Mouse (Mus musculus): ENCODE results near the gene Ttc7b. TPM values are rescaled to one million over a fixed set of nuclear protein-coding genes. Genes with fewer than 3 reads are reported as not detected.

The Ttc7b gene
- total RNA-seq, 2 experiments from 2014 or later: 76.2 to 88.0 TPM

- DNase-seq: no peak
- intact Hi-C loops (cut with DNase I): no loop called here
Observed at GRCm38 (mm10) chr12:100492676-100493075, 27.9 kb downstream of the Ttc7b start.

GRCm38 (mm10) chr12:100491967-100492611 is 28.5 kb downstream of the Ttc7b start:
- no peak for DNase-seq
- intact Hi-C loops (cut with DNase I): no loop called here

GRCm38 (mm10) chr12:100489799-100490198 is 30.8 kb downstream of the Ttc7b start:
- DNase-seq: no peak
- intact Hi-C loops (cut with DNase I): no loop called here

GRCm38 (mm10) chr12:100488368-100488767 is 32.3 kb downstream of the Ttc7b start:
- intact Hi-C loops (cut with DNase I): no loop called here
- no peak for DNase-seq

- intact Hi-C loops (cut with DNase I): no loop called here
- no peak for DNase-seq
Observed at GRCm38 (mm10) chr12:100486232-100486631, 34.4 kb downstream of the Ttc7b start.

- intact Hi-C loops (cut with DNase I): no loop called here
- no peak for DNase-seq
Observed at GRCm38 (mm10) chr12:100483054-100483453, 37.6 kb downstream of the Ttc7b start.

- DNase-seq: no peak
- intact Hi-C loops (cut with DNase I): no loop called here
Observed at GRCm38 (mm10) chr12:100482255-100482654, 38.4 kb downstream of the Ttc7b start.

GRCm38 (mm10) chr12:100481443-100482026 is 39.1 kb downstream of the Ttc7b start:
- DNase-seq: no peak
- intact Hi-C loops (cut with DNase I): loop anchor here (2.0 kb wide), 1 partner anchor 279 kb away; no protein-coding TSS in a partner anchor

GRCm38 (mm10) chr12:100480642-100481442 is 39.8 kb downstream of the Ttc7b start:
- DNase-seq: peak in 1 of 2 experiments; percentile 23
- intact Hi-C loops (cut with DNase I): loop anchor here (2.0 kb wide), 1 partner anchor 278 kb away; no protein-coding TSS in a partner anchor

GRCm38 (mm10) chr12:100479892-100480621 is 40.6 kb downstream of the Ttc7b start:
- intact Hi-C loops (cut with DNase I): loop anchor here (2.0 kb wide), 1 partner anchor 277 kb away; no protein-coding TSS in a partner anchor
- DNase-seq: peak; percentile 61 to 70

GRCm38 (mm10) chr12:100479270-100479869 is 41.3 kb downstream of the Ttc7b start:
- intact Hi-C loops (cut with DNase I): no loop called here

GRCm38 (mm10) chr12:100478615-100479014 is 42.0 kb downstream of the Ttc7b start:
- DNase-seq: no peak
- intact Hi-C loops (cut with DNase I): no loop called here

More at GRCm38 (mm10) chr12:100479270-100479869, 41.3 kb downstream of the Ttc7b start:
- DNase-seq: no peak

GRCm38 (mm10) chr12:100478151-100478550 is 42.5 kb downstream of the Ttc7b start:
- DNase-seq: no peak
- intact Hi-C loops (cut with DNase I): no loop called here

GRCm38 (mm10) chr12:100477474-100477873 is 43.2 kb downstream of the Ttc7b start:
- intact Hi-C loops (cut with DNase I): no loop called here
- no peak for DNase-seq

GRCm38 (mm10) chr12:100476351-100476750 is 44.3 kb downstream of the Ttc7b start:
- DNase-seq: no peak
- intact Hi-C loops (cut with DNase I): no loop called here

GRCm38 (mm10) chr12:100475489-100475888 is 45.1 kb downstream of the Ttc7b start:
- DNase-seq: no peak
- intact Hi-C loops (cut with DNase I): no loop called here

GRCm38 (mm10) chr12:100474661-100475321 is 45.8 kb downstream of the Ttc7b start:
- DNase-seq: no peak

GRCm38 (mm10) chr12:100470295-100470694 is 50.3 kb downstream of the Ttc7b start:
- DNase-seq: no peak
- intact Hi-C loops (cut with DNase I): loop anchor here (5.0 kb wide), 1 partner anchor 33 kb away; no protein-coding TSS in a partner anchor

More at GRCm38 (mm10) chr12:100474661-100475321, 45.8 kb downstream of the Ttc7b start:
- intact Hi-C loops (cut with DNase I): loop anchor here (5.0 kb wide), 1 partner anchor 37 kb away; no protein-coding TSS in a partner anchor

- DNase-seq: no peak
- intact Hi-C loops (cut with DNase I): loop anchor here (5.0 kb wide), 1 partner anchor 32 kb away; no protein-coding TSS in a partner anchor
Observed at GRCm38 (mm10) chr12:100469503-100470293, 50.9 kb downstream of the Ttc7b start.
